Mouse (Mus musculus): Measurements from ENCODE around the gene Ace3.

DNA sequence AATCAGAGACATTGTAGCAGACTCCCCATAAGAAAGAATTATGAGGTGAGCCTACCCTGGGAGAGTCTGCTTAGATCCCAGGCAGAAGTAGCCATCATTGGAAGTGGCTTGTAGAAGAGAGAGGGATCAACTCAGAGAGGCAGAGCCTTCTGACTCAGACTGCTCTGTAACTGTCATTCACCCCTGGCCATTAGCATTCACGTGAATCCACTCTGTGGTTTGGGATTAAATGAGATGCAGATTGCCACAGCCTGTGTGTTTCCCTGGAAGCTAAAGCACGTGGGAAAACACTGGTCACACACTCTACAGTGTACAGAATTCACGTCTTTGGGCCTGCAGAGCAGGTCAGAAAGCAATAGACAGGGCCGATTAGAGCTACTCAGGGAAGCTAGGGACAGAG lies 10.0 kb upstream of the Ace3 start:
- TF ChIP-seq CTCF (IDR thresholded peaks at IDR 0.05; ENCODE audit: low read depth) (no peak), EP300 (IDR thresholded peaks at IDR 0.05; ENCODE audit: low read depth) (no peak)
